Mouse (Mus musculus): ENCODE results near the gene Fmnl1.

Fmnl1 gene

DNA sequence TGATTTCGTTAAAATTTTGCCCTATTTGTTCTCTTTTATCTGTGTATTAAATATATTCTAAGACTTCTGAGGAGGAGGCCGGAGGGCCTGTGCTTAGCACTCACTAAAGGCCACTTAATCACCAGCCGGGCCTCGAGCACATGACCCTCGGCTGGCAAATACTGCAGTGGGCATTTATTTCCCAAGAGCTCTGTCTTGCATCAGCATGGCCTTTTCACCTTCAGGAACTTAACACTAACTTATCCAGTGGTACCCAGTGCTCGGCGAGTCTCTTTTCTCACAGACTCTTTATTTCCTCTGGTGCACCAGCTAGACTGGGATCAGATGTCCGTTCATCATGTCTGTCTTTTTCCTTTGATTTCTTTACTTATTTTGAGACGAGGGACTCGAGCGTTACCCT, 10.2 kb upstream of the Fmnl1 start:
- no peak for DNase-seq (ENCODE audit: low read depth, low spot score)

DNA sequence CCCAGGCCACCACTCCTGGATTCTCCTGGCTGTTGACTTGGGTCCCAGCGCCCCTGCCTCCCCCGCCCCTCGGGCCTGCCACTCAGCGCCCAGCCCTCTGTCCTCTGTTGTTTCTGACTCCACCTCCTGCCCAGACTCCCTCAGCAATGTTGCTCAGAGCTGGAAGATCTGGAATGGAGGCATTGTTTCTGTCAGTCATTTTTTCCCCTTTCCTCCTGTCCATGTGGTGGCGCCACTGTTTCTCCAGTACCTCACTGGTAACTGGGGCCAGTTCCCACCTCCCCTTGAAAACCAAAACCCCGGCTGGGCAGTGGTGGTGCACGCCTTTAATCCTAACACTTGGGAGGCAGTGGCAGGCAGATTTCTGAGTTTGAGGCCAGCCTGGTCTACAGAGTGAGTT, 9.5 kb upstream of the Fmnl1 start:
- no peak for DNase-seq (ENCODE audit: low read depth, low spot score)

DNA sequence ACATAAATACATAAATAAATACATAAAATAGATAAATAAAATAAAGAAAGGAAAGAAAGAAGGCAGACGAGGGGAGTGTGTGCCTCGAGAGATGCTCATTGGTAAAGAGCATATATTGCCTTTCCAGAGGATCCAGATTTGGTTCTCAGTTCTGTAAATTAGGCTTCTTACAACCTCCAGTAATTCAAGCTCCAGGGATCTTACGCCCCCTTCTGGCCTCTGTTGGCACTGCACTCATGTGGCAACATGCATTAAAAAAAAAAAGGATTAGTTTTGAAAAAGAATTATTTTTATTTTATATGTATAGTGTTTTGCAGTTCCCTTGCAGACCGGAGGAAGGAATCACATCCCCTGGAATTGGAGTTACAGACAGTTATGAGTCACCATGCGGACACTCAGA, 8.8 kb upstream of the Fmnl1 start:
- no peak for DNase-seq (ENCODE audit: low read depth, low spot score)

GRCm38 (mm10) chr11:103164391-103164790, 6.5 kb upstream of the Fmnl1 start:
- DNase-seq (ENCODE audit: low read depth, low spot score): no peak

DNA sequence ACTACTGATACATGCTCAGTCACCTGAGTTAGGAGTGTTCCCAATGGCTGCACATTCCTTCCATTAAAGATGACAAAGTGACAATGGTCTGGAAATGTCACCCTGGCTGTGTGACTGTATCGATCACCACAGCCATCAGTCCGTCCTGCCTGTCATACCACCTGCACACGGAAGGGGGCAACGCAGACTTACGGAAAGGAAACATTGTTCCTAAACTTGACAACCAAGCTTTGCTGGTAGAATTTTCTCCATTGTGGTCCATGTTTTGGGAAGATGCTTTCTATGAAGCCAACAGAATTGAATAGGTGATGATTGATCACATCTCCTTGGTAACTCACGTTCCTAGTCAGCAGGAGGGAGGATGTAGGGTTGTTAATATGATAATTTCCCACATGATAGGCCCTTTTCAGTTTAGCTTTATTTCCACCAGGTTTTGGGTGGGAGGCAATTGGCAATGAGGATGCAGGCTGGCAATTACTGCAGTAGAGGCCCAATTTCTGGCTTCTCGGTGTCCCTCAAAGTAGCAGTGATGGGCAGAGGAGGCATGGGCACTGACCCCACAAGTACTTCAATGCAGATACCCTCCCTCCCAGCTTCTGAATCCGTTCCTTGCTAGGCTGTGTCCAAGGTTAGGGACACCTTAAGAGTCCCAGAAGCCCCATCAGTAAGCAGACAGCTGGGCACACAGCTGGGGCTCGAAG, 2.1 kb upstream of the Fmnl1 start:
- peak; percentile 53 for DNase-seq (ENCODE audit: low read depth, low spot score)

- DNase-seq (ENCODE audit: low read depth, low spot score): no peak
Observed at GRCm38 (mm10) chr11:103169664-103170063, 1.2 kb upstream of the Fmnl1 start.

- DNase-seq (ENCODE audit: low read depth, low spot score): no peak
Observed at GRCm38 (mm10) chr11:103170111-103170493, 805 bp upstream of the Fmnl1 start.

DNA sequence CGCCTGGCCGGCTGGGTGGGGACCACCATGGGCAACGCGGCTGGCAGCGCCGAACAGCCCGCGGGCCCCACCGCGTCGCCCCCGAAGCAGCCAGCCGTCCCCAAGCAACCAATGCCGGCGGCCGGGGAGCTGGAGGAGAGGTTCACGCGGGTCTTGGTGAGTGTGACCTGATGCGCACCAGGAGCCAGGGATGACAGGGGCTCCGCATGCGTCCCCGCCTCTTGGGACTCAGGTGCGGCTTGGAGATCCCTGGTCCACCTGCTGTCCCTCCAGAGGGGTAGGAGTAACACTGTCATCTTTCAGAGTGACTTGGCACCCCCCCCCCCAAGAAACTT, 346 bp downstream of the Fmnl1 start:
- no peak for DNase-seq (ENCODE audit: low read depth, low spot score)

DNA sequence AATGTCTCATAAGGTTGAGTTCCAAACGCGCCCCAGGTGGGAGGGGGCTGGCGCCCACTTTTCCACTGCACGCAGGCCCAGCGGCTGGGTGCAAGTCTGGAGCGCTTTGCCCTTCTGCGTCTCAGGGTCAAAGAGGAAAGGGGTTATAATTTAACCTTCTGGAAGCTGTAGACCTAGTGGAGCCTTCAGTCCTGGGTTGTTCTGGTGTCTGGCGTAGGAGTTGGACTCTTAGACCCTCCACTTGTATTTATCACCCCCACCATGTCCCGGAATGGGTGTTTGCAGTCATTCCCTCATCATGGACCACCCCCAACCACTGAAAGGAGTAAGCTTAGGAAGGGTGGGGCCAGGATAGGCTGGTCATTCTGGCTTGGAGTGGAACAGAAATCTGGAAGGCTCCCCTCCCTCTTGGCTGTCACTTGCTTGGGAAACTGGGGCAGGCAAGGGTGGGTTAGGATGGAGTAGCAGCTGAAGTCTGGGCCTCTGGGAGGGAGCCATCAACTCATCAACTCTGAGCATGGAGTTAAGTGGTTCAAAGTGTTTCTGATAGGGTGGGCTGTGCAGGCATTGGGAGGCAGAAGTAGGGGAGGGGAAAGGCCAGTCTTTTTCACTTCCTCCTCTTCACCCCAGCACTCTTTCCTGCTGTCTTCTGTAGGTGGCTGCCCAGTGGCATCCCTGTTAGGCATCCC, 940 bp downstream of the Fmnl1 start:
- no peak for DNase-seq (ENCODE audit: low read depth, low spot score)

GRCm38 (mm10) chr11:103172392-103173040, 1.6 kb downstream of the Fmnl1 start:
- DNase-seq (ENCODE audit: low read depth, low spot score): no peak

DNA sequence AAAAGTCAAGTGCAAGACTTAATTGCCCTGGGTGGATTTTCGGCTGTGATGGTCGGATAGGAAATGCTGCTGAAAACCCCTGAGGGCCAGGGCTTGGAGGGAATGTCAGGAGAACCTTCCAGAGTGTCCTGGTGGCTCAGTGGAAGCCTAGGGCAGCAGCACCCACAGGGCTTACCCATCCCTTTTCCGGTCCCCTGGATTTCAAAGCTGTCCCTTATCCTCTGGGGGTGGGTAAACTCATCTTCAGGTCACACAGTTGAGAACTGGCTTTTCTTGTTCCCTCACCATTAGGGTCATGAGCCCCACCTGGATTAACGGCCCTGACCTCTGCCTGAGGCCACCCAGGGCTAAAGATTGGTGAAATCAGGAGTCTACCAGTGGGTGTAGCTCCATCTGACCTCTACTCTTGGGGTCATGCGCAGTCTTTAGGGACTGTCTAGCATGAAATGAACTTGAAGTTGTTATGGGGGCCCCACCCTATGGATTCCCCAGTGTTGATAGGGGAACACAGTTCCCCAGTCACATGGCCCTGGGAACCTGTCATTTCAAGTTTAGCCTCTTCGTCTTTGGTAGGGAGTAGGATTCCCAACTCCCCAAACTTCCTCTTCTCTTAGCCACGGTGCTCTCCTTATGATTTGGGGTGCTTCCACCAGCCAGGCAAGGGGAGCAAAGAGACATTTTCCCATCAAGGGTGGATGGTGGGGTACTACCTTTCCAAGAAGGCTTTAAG, 2.3 kb downstream of the Fmnl1 start:
- DNase-seq (ENCODE audit: low read depth, low spot score): no peak

DNA sequence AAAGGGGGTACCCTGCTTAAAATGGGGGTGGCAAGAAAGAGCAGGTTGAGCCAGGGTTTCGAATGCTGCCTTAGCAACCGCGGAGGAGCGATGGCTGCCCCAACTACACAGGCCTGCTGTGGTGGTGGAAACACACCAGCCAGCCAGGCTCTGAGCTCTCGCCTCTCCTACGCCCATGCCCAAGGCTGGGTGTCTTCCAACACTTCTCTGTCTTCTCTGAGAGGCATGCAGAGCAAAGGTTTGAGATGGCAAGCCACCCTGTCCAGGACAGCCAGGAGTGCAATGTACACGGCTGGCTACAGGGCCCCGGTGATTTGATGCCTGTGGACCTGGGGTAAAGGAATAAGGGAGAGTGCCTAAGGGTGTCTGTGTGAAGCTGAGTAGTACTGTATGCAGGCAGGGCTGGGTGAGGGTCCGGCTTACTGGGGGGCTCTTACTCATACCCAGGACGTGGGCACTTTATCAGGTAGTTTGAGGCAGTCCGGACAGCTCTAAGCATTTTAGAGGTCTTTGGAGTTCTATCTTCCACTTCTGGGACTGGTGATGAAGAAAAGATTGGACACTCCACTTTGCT, 3.0 kb downstream of the Fmnl1 start:
- DNase-seq (ENCODE audit: low read depth, low spot score): no peak

- DNase-seq (ENCODE audit: low read depth, low spot score): no peak
Observed at GRCm38 (mm10) chr11:103174411-103174832, 3.5 kb downstream of the Fmnl1 start.

DNA sequence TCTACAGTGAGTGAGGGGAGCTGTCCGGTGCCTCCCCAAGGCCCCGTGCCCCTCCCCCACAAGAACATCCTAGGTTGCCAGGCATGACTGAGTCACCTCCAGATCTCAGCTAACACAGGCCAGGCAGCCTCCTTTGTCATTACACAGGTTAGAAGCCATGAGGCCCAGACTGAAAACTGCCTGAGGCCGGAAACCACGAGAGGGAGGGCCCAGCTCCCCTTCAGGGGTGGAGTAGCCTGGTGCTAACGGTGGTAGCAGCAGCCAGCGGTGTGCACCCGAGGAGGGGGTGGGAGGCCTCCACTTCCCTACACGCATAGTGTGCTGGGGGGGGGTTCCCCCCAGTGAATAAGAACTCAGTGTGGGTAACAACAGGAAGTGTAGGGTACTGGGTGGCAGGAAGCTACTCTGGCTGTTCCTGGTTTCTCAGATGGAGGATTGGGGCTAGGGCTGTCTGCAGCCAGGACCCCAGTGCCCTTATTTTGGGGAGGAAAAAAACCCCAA, 4.0 kb downstream of the Fmnl1 start:
- no peak for DNase-seq (ENCODE audit: low read depth, low spot score)

GRCm38 (mm10) chr11:103175688-103176442, 5.0 kb downstream of the Fmnl1 start:
- DNase-seq (ENCODE audit: low read depth, low spot score): no peak

- no peak for DNase-seq (ENCODE audit: low read depth, low spot score)
Observed at GRCm38 (mm10) chr11:103176510-103176909, 5.6 kb downstream of the Fmnl1 start.

DNA sequence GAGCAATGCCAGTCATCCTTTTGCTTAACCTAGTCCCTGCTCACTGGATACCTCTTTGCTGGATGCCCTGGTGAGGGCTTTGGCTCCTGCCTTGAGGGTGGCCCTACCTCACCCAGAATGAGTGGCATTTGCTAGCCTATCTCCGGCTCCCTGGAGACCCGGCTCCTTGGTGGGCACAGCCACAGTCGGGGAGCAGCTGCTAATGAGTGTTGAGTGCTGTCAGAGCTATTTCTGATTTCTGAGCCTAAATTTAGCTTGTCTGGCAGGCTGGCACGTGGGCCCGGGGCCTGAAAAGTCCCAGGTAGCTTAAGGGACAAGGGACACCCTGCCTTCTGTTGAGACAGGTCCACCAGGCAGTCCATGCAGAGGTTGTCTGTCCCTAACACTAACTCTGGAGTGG, 6.3 kb downstream of the Fmnl1 start:
- DNase-seq (ENCODE audit: low read depth, low spot score): no peak

DNA sequence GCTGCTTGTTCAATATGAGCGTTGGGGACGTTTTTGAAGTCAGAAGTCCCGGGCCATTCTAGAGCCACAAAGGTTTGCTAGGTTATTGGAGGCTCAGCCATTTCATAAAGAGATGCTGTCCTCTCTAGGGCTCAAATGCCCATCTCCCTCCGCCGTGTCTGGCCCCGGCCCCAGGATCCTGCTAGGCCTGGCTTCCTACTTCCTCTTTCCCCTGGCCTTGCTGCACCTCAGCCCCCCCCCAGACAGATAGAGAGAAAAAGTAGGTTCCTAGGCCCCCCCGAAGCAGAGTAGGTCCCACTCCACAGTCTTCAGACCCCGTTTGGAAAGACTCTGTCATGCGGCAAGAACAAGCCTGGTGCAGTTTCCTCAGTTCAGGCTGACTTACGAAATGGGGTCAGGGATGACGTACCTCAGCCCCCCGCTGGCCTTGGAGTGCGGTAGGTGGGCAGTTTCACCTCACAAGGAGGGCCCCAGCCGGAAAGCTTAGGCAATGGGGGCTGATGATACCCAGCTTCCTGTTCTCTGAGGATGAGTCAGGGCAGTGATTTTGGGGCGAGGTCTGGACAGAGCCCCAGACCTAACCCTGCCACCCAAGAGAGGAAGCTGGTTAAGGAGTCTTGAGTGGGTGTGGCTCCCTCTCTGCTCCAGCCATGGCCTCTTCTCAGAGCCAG, 7.0 kb downstream of the Fmnl1 start:
- no peak for DNase-seq (ENCODE audit: low read depth, low spot score)

DNA sequence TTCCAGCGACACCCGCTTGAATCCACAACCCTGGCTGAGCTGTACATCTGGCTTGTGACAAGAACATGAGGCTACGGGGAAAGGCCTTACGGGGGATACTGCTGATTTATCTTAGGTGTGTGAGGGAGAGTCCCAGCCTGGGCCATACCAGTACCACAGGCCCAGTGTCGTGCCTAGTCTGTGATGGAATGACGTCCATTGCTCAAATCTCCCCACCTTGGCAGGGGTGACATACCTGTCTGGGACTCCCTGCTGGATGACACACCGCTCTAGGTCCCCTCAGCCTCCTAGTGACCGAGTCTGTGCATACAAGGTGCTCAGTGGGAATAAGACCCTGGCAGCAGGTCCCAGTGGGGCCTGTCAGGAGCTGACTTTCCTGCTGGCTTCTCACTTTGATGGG, 7.8 kb downstream of the Fmnl1 start:
- no peak for DNase-seq (ENCODE audit: low read depth, low spot score)

DNA sequence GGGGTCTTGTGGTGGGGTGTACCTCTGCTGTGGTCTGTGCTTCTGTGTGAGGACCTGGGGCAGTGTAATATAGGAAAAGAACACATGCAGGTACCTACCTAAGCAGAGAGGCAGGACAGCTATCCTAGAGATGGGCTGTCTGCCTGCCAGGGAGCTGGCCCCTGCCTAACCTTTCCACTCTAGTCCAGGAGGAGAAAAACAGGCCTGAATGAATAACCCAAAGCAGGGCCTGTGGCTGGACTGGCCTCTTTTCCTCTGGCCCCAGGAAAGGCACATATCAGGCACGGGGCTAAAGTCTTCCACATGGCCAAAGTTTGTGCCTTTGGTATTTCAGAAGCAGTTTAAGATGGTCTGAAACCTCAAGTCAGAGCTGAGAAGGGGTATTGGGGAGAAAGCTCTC, 9.5 kb downstream of the Fmnl1 start:
- no peak for DNase-seq (ENCODE audit: low read depth, low spot score)

- DNase-seq (ENCODE audit: low read depth, low spot score): no peak
Observed at GRCm38 (mm10) chr11:103181349-103181748, 10.4 kb downstream of the Fmnl1 start.

Measured in mesoderm, embryonic 11.5 days (tissue).